ENCODE assay signal across 10 mouse cellular contexts in genomic region chr17:34399394-34399715, GRCm38 (mm10). TPM values are rescaled to one million over a fixed set of nuclear protein-coding genes. Genes with fewer than 3 reads are reported as not detected.
DNase-seq lines count a peak whose midpoint lies in the region; ATAC-seq and TF ChIP-seq lines count a peak whose summit lies in the region.
"Had no signal": no experiment of that assay in that cellular context is flagged by ENCODE, and none has a peak within 500 bp of the region (broad histone marks: within the 10 kb centered on the region; RNA-seq: fewer than 3 reads in every experiment).

No protein-coding gene starts in this region.

- H3K4me2 ChIP-seq in lung, embryonic 15.5 days: peak overlapping the region; percentile 89
- peak overlapping the region; percentile 77 for H3K4me2 ChIP-seq in embryonic facial prominence, embryonic 15.5 days (replicated peaks)
- H3K4me2 ChIP-seq in intestine, postnatal 0 days (replicated peaks; ENCODE audit: low read depth): peak overlapping the region; percentile 90
- peak overlapping the region; percentile 68 for H3K4me2 ChIP-seq in neural tube, embryonic 15.5 days

- TF ChIP-seq CTCF in intestine, postnatal 0 days (IDR thresholded peaks at IDR 0.05; ENCODE audit: low read depth): no peak

- no peaks in the 10 kb centered on the region for H3K9me3 ChIP-seq in lung, embryonic 15.5 days
- no peaks in the 10 kb centered on the region for H3K9me3 ChIP-seq in embryonic facial prominence, embryonic 15.5 days (replicated peaks)
- no peaks in the 10 kb centered on the region for H3K9me3 ChIP-seq in intestine, postnatal 0 days (ENCODE audit: control insufficient read depth)
- no peaks in the 10 kb centered on the region for H3K9me3 ChIP-seq in neural tube, embryonic 15.5 days (replicated peaks)

- H3K4me3 ChIP-seq in lung, embryonic 15.5 days: peak overlapping the region; percentile 54; the same call in 1 of the 2 replicates
- H3K4me3 ChIP-seq in embryonic facial prominence, embryonic 15.5 days (replicated peaks): peak overlapping the region; percentile 54; the same call in 1 of the 2 replicates
- H3K4me3 ChIP-seq in intestine, postnatal 0 days (ENCODE audit: low read depth, low read length): no peak overlapping the region
- peak overlapping the region; percentile 64 for H3K4me3 ChIP-seq in neural tube, embryonic 15.5 days (replicated peaks)

- H3K4me1 ChIP-seq in lung, embryonic 15.5 days: no peaks in the 10 kb centered on the region
- H3K4me1 ChIP-seq in embryonic facial prominence, embryonic 15.5 days: 0 out of 2 replicates have a peak, but pooled peaks cover 3% of the 10 kb centered on the region
- H3K4me1 ChIP-seq in intestine, postnatal 0 days (replicated peaks; ENCODE audit: control insufficient read depth, insufficient read depth, low read length): no peaks in the 10 kb centered on the region
- peaks cover 9% of the 10 kb centered on the region for H3K4me1 ChIP-seq in neural tube, embryonic 15.5 days

- 58% methylated on average over 4 of the region's 4 CpGs for WGBS in lung, embryonic 15.5 days
- WGBS in embryonic facial prominence, embryonic 15.5 days: 49% methylated on average over 4 of the region's 4 CpGs
- WGBS in intestine, postnatal 0 days: 53% methylated on average over 4 of the region's 4 CpGs
- 48% methylated on average over 4 of the region's 4 CpGs for WGBS in neural tube, embryonic 15.5 days

- H3K27ac ChIP-seq in lung, embryonic 15.5 days: no peak overlapping the region
- no peak overlapping the region for H3K27ac ChIP-seq in embryonic facial prominence, embryonic 15.5 days (replicated peaks)
- H3K27ac ChIP-seq in intestine, postnatal 0 days (ENCODE audit: low read depth, low read length): no peak overlapping the region
- H3K27ac ChIP-seq in neural tube, embryonic 15.5 days (replicated peaks): peak overlapping the region; percentile 99

- peaks cover 6% of the 10 kb centered on the region; the same call in 1 of the 2 replicates for H3K27me3 ChIP-seq in lung, embryonic 15.5 days
- peaks cover 13% of the 10 kb centered on the region; the same call in 1 of the 2 replicates for H3K27me3 ChIP-seq in embryonic facial prominence, embryonic 15.5 days
- H3K27me3 ChIP-seq in intestine, postnatal 0 days (replicated peaks; ENCODE audit: control insufficient read depth, insufficient read depth, low read length): no peaks in the 10 kb centered on the region
- H3K27me3 ChIP-seq in neural tube, embryonic 15.5 days (replicated peaks): no peaks in the 10 kb centered on the region; the same call in 1 of the 2 replicates

- no peaks in the 10 kb centered on the region for H3K36me3 ChIP-seq in lung, embryonic 15.5 days
- H3K36me3 ChIP-seq in embryonic facial prominence, embryonic 15.5 days: no peaks in the 10 kb centered on the region
- no peaks in the 10 kb centered on the region for H3K36me3 ChIP-seq in intestine, postnatal 0 days (ENCODE audit: control insufficient read depth, insufficient read depth)
- no peaks in the 10 kb centered on the region for H3K36me3 ChIP-seq in neural tube, embryonic 15.5 days

- no peak for DNase-seq in lung, postnatal 36 days
- DNase-seq in urinary bladder, postnatal 10 days (ENCODE audit: low spot score): no peak
- no peak for DNase-seq in right cerebral cortex, postnatal 25 days
- no peak for DNase-seq in frontal cortex, postnatal 14 days (ENCODE audit: low spot score in 2 of 2)
- DNase-seq: left cerebral cortex, postnatal 4 days; right cerebral cortex, postnatal 14 days had no signal

- no peak for ATAC-seq in lung, embryonic 15.5 days (ENCODE audit: borderline replicate concordance, extremely low read depth, low FRiP score, low TSS enrichment)
- no peak for ATAC-seq in embryonic facial prominence, embryonic 15.5 days (ENCODE audit: insufficient number of reproducible peaks, low FRiP score, low TSS enrichment, low read depth)
- no peak for ATAC-seq in intestine, postnatal 0 days
- ATAC-seq in neural tube, embryonic 15.5 days (ENCODE audit: low FRiP score): no peak

- H3K9ac ChIP-seq in lung, embryonic 15.5 days: no peak overlapping the region
- no peak overlapping the region for H3K9ac ChIP-seq in embryonic facial prominence, embryonic 15.5 days
- H3K9ac ChIP-seq in intestine, postnatal 0 days (ENCODE audit: low read depth, low read length): no peak overlapping the region
- H3K9ac ChIP-seq in neural tube, embryonic 15.5 days (replicated peaks): no peak overlapping the region

RNA-seq across cellular contexts. Expression of gene BC051142, which starts 0.7 kb away (rescaled TPM):
- 0.37 and 0.89 TPM in 2 replicates for polyA plus RNA-seq in lung, embryonic 15.5 days (2015; fragmentation: Nextera tagmentation; extraction: Ambion mirVana)
- 0.45 and 0.51 TPM in 2 replicates for polyA plus RNA-seq in embryonic facial prominence, embryonic 15.5 days (2015; fragmentation: Nextera tagmentation; extraction: Ambion mirVana)
- polyA plus RNA-seq in intestine, postnatal 0 days (2015; fragmentation: Nextera tagmentation; extraction: Ambion mirVana): 1.6 and 1.7 TPM in 2 replicates
- 5.1 and 5.5 TPM in 2 replicates for polyA plus RNA-seq in neural tube, embryonic 15.5 days (2015; fragmentation: Nextera tagmentation; extraction: Ambion mirVana)

RNA-seq across cellular contexts. Expression of gene Btnl1, which starts 22.4 kb away (rescaled TPM):
- polyA plus RNA-seq in lung, embryonic 15.5 days (2015; fragmentation: Nextera tagmentation; extraction: Ambion mirVana): not detected in 2 replicates
- polyA plus RNA-seq in embryonic facial prominence, embryonic 15.5 days (2015; fragmentation: Nextera tagmentation; extraction: Ambion mirVana): 0.08 TPM in 1 of 2 replicates, not detected in the other
- polyA plus RNA-seq in intestine, postnatal 0 days (2015; fragmentation: Nextera tagmentation; extraction: Ambion mirVana): 114 and 119 TPM in 2 replicates
- not detected in 2 replicates for polyA plus RNA-seq in neural tube, embryonic 15.5 days (2015; fragmentation: Nextera tagmentation; extraction: Ambion mirVana)

RNA-seq across cellular contexts. Expression of gene Btnl2, which starts 44.7 kb away (rescaled TPM):
- polyA plus RNA-seq in lung, embryonic 15.5 days (2015; fragmentation: Nextera tagmentation; extraction: Ambion mirVana): 0.08 and 0.16 TPM in 2 replicates
- polyA plus RNA-seq in embryonic facial prominence, embryonic 15.5 days (2015; fragmentation: Nextera tagmentation; extraction: Ambion mirVana): 0.24 and 0.30 TPM in 2 replicates
- 43.0 and 43.4 TPM in 2 replicates for polyA plus RNA-seq in intestine, postnatal 0 days (2015; fragmentation: Nextera tagmentation; extraction: Ambion mirVana)
- not detected in 2 replicates for polyA plus RNA-seq in neural tube, embryonic 15.5 days (2015; fragmentation: Nextera tagmentation; extraction: Ambion mirVana)

Comparison
In these comparisons a context has a peak if more than half of its experiments do, and no peak if none do; other contexts are left out.
1. RNA of gene Btnl1, which starts 22.4 kb away (polyA plus RNA-seq): 114 to 119 TPM in intestine, postnatal 0 days; not detected in neural tube, embryonic 15.5 days, not detected in lung, embryonic 15.5 days and 0.08 TPM in embryonic facial prominence, embryonic 15.5 days; every median in the first group is over 100 times any median in the second.
2. RNA of gene Btnl2, which starts 44.7 kb away (polyA plus RNA-seq): 43.0 to 43.4 TPM in intestine, postnatal 0 days; 0.24 to 0.30 TPM in embryonic facial prominence, embryonic 15.5 days, 0.08 to 0.16 TPM in lung, embryonic 15.5 days and not detected in neural tube, embryonic 15.5 days; every median in the first group is over 10 times any median in the second.
3. Peak in every context shown above with its lines, with median percentiles within 50 percentile points of each other: H3K4me2 ChIP-seq.